Mouse (Mus musculus): ENCODE measurements around the gene Pigf.

The Pigf gene

DNA sequence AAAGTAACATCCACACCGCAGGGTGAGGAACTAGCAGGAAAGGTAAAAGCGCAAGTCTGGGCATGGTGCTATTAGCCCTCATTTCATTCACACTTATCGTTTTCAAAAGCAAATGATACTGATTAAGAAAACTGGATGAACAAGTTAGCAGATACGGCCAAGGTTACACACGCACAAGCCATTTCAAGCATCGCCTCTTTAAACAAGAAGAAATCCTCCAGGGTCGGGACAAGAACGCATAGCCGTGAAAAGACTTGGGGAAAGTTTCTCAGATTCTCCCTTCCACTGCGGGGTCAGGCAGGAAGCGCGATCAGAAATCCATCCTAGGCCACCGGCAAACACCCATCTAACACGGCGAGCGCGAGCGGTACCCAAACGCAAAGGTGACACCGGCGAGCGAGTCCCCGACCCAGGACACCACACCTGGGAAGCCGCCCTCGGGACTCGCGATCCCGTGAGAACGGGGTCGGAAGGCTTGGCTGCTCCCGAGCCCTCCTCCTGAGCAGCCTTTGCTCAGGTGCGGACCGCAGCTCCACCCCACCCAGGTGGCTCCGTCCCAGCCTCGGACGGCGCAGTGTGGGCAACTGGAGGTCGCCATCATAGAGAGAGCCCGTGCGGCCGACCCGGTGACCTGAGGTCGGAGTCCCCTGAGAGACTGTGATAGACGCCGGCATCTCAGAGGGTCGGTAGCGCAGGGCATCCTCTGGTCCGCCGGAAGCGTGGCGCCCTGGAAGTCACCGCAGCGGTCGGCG lies 539 bp downstream of the Pigf start:
- DNase-seq, result no peak

DNA sequence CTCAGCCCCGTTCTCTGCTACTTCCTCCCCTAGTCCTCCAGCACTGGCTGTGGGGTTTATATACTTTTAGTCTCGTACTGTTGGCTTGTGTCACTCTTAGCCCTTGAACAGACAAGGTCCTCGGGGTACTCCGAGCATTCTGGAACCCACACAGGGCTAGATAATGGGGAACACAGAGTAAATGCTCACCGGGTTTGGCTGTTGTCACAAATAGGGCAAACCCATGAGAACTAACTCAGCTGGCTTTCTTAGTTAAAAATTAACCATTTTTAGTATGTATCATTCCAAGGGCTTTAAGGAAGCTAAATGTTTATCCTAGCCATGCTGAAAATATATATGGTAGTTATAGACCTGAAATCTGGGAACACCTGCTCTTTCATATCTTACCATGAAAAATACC lies 5.5 kb downstream of the Pigf start:
- DNase-seq, result no peak

DNA sequence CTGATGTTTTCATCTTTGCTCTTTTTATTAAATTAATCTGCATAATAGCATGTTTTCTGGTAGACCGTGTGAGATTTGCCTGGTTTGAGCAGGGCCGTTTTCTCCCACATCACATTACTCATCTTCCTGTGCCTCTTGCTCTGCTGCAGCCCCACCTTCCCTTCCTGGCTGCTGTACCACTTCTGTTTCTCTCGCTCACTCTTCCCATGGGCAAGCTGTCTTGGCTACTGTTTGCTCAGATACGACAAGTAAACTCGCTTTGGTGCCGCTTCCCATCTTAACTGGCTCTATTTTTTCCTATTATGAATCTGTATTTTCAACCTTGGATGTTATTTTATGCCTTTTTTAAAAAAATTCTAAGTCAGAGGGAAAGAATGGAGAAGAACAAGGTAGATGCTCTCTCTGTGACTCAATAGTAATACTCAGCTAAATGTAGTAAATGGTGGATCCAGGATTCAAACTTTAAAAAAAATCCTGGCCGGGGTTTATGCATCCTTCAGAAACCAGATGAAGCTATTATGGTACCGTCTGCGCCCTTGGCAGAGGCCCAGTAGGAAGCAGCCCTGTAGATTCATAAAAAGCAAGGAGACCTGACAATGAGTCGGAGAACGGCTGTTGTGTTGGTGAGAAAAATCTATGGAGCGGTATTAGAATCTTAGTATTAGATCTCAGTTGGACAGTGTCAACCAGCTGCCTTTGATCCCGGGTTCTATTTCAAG lies 13.7 kb downstream of the Pigf start:
- DNase-seq, result no peak

DNA sequence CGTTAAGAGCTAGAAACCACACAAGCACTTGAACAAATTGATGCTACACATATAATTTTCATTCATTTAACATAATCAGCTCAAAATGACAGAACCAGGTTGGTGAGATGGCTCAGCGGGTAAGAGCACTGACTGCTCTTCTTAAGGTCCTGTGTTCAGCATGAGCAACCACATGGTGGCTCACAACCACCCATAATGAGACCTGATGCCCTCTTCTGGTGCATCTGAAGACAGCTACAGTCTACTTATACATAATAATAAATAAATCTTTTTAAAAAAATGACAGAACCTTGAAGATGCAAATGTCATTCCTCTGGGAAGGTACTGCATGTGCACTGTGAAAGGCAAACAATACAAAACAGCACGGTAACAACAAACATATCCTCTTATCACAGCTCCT lies 16.3 kb downstream of the Pigf start:
- DNase-seq, result no peak

DNA sequence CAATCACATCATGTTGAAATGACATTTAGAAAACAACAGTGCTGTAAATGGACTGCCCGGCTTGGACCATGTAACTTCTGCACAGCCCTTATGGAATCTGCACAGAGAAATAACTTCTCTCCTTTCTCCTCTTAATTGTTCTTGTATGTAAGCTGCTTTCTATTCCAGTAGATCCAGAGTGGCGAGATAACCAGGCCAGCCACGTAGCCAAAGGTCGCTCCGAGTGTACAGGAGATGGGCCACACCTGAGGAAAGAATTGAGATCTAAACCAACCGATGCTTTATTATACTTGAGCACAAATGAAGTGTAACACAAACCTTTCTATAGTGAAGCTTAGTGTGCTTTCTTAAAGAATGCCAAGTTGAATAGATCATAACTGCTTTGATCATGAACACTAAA lies 27.9 kb downstream of the Pigf start:
- DNase-seq, result no peak

DNA sequence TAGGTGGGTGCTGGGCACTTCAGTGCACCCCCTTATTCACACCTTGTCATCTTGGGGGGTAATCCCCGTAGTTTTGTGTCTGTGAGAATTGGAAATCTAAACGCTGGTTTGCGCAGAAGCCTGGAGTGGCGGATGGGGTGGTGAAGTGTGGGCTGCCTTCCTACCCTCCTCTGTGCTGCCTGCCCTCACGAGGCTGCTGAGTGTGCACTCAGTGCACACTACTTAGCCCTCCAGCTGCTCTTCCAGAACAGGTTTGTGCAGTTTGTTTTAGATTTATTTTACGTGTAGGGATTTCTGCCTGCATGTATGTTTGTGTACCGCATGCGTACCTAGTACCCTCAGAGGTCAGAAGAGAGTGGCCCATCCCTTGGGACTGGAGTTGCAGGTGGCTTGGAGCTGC lies 33.9 kb downstream of the Pigf start:
- DNase-seq, result no peak

DNA sequence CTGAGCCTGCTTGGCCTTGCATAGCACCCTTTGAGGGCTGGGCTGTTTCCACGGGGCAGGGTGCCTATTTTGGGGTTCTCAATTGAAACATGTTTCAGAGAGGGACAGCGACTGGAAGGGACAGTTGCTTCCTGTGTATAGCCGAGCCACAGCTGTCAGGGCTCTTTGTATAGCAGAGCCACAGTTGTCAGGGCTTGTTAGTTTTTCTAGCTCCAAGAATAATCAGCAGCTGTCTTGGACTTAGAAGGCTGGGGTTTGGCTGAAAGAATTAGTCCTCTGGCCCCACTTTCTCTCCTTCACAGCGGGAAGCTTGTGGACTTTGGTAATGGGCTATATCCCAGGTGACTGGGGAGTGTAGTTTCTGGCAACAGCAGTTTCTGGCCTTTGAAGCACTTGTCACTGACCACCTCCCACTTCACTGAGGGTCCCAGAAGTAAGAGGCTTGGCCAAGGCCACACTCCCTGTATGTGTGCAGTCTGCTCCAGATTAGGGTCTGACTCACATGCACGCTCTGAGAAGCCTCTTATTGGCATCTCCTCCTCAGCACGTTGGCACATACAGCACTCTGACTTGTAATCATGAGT lies 36.5 kb downstream of the Pigf start:
- no peak for DNase-seq

DNA sequence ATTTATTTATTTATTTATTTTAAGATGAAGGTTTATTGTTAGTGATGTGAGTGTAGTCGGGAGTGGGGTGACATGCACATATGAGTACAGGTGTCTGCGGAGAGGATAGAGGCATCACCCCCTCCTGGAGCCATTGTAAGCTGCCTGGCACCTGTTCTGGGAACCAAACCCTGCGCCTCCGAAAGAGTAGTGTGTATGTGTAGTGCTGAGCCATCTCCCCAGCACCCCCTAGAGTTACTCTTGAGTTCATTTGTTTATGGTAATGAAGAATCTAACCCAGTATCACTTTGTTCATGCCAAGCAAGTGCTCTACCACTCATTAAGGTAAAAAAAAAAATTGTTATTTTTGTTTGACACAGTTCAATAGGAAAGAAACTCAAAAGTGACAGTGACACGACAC lies 37.0 kb downstream of the Pigf start:
- DNase-seq, result peak; percentile 27

DNA sequence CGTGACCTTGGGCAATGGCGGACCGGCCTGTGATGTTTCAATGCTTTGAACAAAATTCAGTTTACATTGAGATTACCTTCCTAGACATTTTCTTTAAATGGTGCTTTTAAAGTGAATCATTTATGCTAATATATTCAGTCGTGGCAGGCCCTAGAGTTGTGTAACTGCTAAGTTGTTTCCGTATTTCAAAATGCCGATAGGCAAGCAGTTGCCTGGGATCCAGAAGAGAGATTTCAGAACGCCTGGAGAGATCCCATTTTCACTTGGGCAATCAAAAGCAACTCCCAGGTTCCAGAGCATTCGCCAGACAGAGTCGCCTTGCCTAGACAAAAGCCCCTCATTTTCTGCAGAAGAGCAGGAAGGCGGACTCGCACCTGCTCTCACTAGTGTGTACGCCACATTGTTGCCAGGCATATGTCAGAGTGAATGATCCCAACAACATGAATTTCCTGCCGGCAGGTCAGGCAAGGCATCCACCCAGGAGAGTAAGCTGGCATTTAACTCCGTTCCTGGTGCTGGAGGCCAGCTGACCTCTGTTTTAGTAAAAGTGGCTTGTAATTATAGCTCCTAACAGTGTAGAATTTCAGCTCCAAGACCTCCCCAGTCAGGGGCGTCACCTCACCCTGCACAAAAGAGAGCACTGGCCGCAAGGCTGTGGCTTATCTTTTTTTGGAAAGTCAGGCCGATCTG lies 38.6 kb downstream of the Pigf start:
- peak; percentile 26 for DNase-seq

DNA sequence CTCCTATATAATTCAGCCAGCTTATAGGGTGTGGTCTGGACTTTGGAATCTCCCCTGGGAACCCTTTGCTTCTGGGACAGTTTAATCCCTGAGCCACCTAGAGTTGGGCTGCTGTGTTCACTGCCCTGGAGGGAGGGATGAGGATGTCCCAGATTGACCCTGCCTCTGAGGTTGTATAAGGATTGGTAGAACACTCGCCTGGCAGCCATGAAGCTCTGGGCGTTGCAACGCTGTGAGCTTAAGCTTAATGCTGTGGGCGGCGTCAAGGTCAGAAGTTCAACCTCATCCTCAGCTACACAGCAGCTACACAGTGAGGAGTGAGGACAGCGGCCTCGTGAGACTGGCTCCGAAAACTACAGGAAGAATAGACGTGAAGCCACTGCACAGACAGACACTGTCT lies 42.7 kb downstream of the Pigf start:
- DNase-seq, result peak; percentile 43

DNA sequence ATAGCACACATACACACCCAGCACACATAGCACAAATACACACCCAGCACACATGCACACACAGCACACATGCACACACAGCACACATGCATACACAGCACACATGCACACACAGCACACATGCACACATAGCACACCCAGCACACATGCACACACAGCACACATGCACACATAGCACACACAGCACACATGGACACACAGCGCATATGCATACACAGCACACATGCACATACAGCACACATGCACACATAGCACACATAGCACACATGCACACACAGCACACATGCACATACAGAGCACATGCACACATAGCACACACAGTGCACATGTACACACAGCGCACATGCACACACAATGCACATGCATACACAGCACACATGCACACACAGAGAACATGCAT lies 43.5 kb downstream of the Pigf start:
- DNase-seq, result no peak

DNA sequence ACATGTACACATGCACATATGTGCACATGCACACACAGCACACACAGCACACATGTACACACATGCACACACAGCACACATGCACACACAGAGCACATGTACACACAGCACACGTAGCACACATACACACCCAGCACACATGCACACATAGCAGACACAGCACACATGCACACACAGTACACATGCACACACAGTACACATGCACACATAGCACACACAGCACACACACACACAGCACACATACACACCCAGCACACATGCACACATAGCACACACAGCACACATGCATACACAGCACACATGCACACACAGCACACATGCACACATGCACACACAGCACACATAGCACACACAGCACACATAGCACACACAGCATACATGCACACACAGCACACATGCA lies 44.0 kb downstream of the Pigf start:
- DNase-seq, result no peak

DNA sequence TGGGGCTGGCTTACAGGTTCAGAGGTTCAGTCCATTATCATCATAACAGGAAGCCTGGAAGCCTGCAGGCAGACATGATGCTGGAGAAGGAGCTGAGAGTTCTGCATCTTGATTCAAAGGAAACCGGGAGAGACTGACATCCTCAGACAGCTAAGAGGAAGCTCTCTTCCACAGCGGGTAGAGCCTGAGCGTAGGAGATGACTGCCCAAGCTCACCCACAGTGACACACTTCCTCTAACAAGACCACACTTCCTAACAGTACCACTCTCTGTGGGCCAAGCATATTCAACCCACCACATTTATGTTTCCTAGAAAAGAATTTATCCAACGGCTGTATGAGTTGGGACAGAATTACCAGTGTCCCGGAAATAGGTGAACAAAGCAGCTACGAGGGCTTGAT lies 46.7 kb downstream of the Pigf start:
- no peak for DNase-seq

DNA sequence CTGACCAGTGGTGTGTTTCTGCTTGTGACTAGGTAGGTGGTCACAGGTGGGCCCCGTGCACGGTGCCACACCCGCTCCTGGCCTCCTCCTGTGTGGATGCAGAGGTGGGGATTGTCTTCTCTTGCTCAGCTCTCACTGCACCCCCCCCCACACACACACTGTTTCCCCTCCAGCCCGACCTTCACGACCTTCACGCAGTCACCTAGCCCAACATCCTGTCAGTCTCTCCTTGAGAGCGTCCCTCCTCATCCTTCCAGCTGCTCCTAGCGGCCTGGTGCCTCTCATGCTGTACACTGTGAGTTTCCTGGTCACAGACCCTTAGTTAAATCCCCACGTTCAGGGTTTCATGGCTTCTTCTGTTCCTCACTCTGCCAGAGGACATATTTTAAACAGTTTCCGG lies 48.8 kb downstream of the Pigf start:
- DNase-seq, result no peak

DNA sequence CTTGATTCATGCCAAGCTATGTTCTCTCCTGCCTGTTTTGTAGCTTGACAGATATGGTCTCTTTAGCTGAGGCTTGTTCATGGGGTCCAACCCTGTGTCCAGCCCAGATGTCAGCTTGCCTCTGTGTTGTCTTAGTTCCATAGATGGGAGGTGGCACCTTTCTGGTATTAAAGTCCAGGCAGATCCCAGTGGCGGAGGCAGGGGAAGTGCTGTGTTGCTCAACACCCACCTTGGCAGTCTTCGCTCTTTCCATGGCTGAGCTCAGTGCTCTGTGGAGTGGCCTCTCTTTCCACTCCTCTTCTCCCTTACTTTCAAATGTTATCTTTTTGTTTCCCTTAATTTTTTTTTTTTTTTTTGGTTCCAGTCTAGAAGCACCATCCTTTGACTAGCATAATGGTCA lies 52.1 kb downstream of the Pigf start:
- DNase-seq, result no peak

DNA sequence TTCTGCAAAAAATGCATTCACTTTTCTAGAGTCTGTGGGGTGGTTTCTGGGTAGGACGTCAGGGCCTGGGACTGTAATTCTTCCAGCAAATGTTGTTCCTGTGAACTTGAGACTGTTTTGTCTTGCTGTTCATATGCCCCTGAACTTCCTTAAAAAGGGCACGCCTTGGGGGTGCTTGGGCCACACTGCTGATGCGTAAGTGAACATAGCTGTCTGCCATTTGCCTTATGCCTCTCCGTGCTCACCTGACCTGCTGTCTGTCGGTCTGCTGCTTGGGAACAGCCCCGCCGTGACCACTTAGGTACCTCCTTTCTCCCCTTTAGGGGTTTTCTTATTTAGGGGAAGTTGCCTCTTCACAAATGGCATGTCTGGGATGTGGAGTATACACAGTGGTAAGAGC lies 53.3 kb downstream of the Pigf start:
- no peak for DNase-seq

DNA sequence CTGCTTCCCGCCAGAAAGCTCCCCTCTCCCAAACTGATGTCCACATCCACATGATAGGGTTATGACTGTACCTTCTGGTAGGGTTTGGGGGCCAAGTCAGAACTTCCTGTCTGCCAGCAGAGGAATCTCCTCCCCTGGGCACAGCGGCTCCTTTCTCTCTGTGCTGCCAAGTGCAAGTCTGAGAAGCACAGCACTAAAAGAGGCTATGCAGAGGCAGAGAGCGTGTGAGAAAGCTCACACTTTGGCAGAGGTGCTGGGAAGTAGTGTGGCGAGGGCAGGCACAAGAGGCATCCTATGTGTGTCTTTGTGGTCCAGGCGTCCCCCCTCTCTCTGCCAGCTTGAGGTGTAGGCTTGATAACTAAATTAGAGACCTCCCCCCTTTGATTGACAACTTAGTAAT lies 54.2 kb downstream of the Pigf start:
- no peak for DNase-seq

DNA sequence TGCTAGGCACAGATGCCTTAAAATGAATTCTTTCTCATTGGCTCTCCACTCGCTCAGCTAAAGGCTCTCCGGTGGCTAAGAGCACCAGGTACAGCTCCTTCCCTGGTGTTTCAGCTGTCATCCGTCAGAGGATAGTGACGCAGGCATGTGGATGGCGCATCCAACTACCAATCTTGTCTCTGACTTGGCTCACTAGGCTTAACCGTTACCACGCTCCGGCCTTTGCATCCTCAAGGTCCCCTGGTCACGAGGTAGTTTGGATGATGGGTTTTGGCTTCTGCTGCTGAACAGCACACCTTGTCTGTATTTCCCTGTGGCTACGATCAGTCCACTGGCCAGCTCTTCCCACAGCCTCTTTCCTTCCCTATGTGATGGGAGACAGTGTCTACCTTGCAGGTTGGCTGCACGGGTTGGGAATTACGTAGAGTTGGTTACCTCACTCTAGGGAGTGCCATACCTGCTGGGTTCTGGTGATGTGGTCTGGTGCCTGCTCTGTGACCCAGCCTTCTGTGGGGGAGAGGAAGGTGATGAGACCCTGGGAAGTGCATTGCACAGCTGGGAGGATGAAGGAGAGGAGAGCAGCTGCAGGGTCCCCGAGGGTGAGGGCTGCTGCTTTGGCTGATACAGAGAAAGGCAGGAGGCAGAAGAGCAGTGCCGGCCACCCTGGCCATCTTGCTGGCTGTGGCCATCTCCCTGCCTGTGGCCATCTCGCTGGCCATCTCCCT lies 55.0 kb downstream of the Pigf start:
- DNase-seq, result no peak

DNA sequence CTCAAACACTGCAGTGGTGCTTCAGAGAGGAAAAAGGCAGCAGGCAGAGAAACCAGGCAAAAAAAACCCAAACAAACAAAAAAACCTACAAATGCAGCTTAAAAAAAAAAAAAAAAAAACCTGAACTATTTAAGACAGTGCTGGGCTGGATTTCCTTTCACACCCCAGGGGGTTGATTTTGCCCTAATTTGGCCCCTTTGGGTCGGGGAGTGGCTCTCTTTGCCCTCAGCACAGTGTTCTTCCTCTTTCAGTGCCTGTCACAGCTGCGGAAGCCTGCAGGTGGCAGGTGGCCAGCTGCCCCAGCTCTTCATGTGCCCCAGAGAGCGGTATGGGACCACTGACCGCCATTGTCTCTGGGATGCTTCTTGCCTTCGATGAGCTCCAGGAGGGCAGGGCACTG lies 55.6 kb downstream of the Pigf start:
- DNase-seq, result no peak

DNA sequence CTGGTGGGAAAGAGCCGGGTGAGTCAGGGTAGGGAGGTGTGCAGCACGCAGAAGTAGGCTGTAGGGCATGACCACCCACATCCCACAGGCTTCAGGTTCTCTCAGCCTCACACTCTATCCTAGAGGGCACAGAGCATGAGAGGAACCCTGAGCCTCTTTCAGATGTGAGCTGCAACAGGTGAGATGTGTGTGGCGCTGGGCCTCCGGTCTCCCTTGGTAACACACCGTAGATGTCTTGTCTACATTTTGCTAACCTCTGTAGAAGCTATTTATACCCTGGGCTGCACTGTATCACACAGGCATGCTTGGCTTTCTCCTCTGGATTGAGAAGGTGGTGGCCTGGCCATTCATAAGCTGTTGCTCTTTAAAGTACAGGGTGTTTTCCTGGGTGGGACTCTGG lies 56.6 kb downstream of the Pigf start:
- DNase-seq, result no peak

DNA sequence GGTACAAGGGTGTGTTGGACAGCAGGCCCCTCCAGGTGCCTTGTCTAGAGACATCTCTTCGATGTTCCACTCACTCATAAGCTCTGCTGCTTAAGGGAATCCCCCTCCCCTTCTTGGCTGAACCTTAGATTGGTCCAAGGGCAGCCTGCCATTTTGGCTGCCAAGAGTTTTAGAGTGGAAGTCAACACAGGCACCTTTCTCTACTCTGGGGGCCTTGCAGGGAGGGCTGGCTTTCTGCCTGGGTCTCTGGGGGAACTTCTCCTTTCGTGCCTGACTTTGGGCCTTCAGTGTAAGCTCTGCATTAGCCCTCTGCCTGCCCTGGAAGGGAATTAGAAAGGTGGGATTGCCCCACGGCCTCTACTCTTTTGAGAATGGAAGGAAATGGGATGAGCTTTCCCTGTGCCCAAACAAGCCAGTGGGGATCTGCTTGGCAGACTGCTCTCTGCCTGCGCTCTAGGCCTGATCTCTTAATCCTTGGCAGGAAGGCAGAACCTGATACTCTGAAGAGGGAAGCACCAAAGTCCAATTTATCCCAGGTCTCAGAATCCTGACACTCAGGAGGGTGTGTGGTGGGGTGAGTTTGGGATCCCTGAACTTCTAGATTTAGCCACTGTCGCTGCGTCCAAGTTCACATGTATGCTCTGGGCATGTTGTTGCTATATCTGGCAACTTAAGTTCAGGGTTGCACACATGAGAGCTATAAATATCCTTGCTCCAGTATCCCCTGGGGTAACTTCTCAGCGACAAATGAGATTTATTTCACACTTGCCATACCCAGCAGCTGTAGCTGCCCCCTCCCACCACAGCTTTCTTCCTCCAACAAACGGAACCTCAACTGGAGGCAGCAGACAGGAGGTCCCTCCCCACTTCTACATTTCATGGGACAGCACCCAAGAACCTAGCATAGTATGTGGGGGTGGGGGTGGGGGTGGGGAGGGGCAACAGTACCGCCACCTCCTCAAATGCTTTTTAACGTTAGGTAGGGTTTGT lies 57.4 kb downstream of the Pigf start:
- peak; percentile 19 for DNase-seq

DNA sequence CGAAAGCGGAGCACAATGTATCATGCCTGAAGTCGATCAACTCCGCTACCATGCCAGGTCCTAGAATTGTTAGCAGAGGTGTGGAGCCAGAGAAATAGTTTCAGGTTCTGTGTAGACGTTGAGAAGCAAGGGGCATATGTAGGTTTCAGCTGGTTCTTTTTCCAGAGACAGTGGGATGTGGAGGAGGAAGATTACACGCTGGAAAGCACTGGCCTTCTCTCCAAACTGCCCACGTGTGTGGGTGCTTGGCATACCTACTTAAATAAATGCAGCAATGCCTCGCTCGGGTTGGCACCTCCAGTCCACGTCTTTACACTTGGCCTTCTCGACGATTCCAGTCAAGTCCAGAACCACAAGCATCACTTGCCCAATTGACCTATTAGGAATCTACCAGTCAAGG lies 58.2 kb downstream of the Pigf start:
- no peak for DNase-seq

All from kidney, adult 9 months (tissue).